Mouse (Mus musculus): ENCODE measurements around the gene Acbd7. TPM values are rescaled to one million over a fixed set of nuclear protein-coding genes. Genes with fewer than 3 reads are reported as not detected.

The Acbd7 gene
- polyA plus RNA-seq (2015; fragmentation: Nextera tagmentation; extraction: Ambion mirVana): 1.3 and 2.3 TPM in 2 replicates

GRCm38 (mm10) chr2:3335611-3336301 is at the start of gene Acbd7:
TSS of gene Acbd7 (plus strand) at chr2:3336168.
- Histone ChIP-seq H3K9me3 (ENCODE audit: control insufficient read depth, low read length) (no peaks in the 10 kb centered on the region), H3K4me2 (ENCODE audit: low read depth, low read length) (peak within 1 kb of the TSS; percentile 58), H3K4me1 (replicated peaks; ENCODE audit: control insufficient read depth, insufficient read depth, low read length) (peaks cover 11% of the 10 kb centered on the region), H3K9ac (ENCODE audit: low read length) (peak within 1 kb of the TSS; percentile 29; the same call in 1 of the 2 replicates), H3K36me3 (ENCODE audit: control insufficient read depth, insufficient read depth, low read length) (no peaks in the 10 kb centered on the region), H3K4me3 (ENCODE audit: low read length) (peak within 1 kb of the TSS; percentile 38), H3K27me3 (ENCODE audit: control insufficient read depth, insufficient read depth, low read depth, low read length) (peaks cover 4% of the 10 kb centered on the region; the same call in 1 of the 2 replicates), H3K27ac (ENCODE audit: low read length) (no peak within 1 kb of the TSS)
- WGBS: 3% methylated on average over 20 of the region's 20 CpGs
- peak; percentile 32; the same call in 1 of the 2 replicates for ATAC-seq (ENCODE audit: low read depth)

- Histone ChIP-seq H3K9me3 (ENCODE audit: control insufficient read depth, low read length) (no peaks in the 10 kb centered on the region), H3K27ac (ENCODE audit: low read length) (no peak overlapping the region), H3K27me3 (ENCODE audit: control insufficient read depth, insufficient read depth, low read depth, low read length) (no peaks in the 10 kb centered on the region), H3K9ac (ENCODE audit: low read length) (no peak overlapping the region), H3K4me1 (replicated peaks; ENCODE audit: control insufficient read depth, insufficient read depth, low read length) (peaks cover 7% of the 10 kb centered on the region), H3K4me2 (ENCODE audit: low read depth, low read length) (no peak overlapping the region), H3K36me3 (ENCODE audit: control insufficient read depth, insufficient read depth, low read length) (no peaks in the 10 kb centered on the region), H3K4me3 (ENCODE audit: low read length) (no peak overlapping the region)
- 74% methylated on average over 2 of the region's 2 CpGs for WGBS
- no peak for ATAC-seq (ENCODE audit: low read depth)
Measured at GRCm38 (mm10) chr2:3286243-3286642, 49.7 kb upstream of the Acbd7 start.

- Histone ChIP-seq H3K36me3 (ENCODE audit: control insufficient read depth, insufficient read depth, low read length) (no peaks in the 10 kb centered on the region), H3K27me3 (ENCODE audit: control insufficient read depth, insufficient read depth, low read depth, low read length) (no peaks in the 10 kb centered on the region), H3K4me2 (ENCODE audit: low read depth, low read length) (no peak overlapping the region), H3K4me1 (replicated peaks; ENCODE audit: control insufficient read depth, insufficient read depth, low read length) (peaks cover 7% of the 10 kb centered on the region; the same call in 1 of the 2 replicates), H3K9ac (ENCODE audit: low read length) (no peak overlapping the region), H3K4me3 (ENCODE audit: low read length) (no peak overlapping the region), H3K9me3 (ENCODE audit: control insufficient read depth, low read length) (no peaks in the 10 kb centered on the region), H3K27ac (ENCODE audit: low read length) (no peak overlapping the region)
- 86% methylated on average over 1 of the region's 1 CpGs for WGBS
- no peak for ATAC-seq (ENCODE audit: low read depth)
Measured at GRCm38 (mm10) chr2:3289581-3289980, 46.4 kb upstream of the Acbd7 start.

GRCm38 (mm10) chr2:3292170-3292569 is 43.8 kb upstream of the Acbd7 start:
- 62% methylated on average over 1 of the region's 1 CpGs for WGBS

GRCm38 (mm10) chr2:3295826-3296225 is 40.1 kb upstream of the Acbd7 start:
- Histone ChIP-seq H3K4me1 (replicated peaks; ENCODE audit: control insufficient read depth, insufficient read depth, low read length) (no peaks in the 10 kb centered on the region), H3K9me3 (ENCODE audit: control insufficient read depth, low read length) (no peaks in the 10 kb centered on the region), H3K4me2 (ENCODE audit: low read depth, low read length) (no peak overlapping the region), H3K27me3 (ENCODE audit: control insufficient read depth, insufficient read depth, low read depth, low read length) (no peaks in the 10 kb centered on the region), H3K4me3 (ENCODE audit: low read length) (no peak overlapping the region), H3K27ac (ENCODE audit: low read length) (peak overlapping the region; percentile 53), H3K9ac (ENCODE audit: low read length) (no peak overlapping the region), H3K36me3 (ENCODE audit: control insufficient read depth, insufficient read depth, low read length) (no peaks in the 10 kb centered on the region; the same call in 1 of the 2 replicates)
- peak; percentile 49; the same call in 1 of the 2 replicates for ATAC-seq (ENCODE audit: low read depth)
- 61% methylated on average over 7 of the region's 7 CpGs for WGBS

More at GRCm38 (mm10) chr2:3292170-3292569, 43.8 kb upstream of the Acbd7 start:
- no peaks in the 10 kb centered on the region for H3K27me3 ChIP-seq (ENCODE audit: control insufficient read depth, insufficient read depth, low read depth, low read length)
- H3K4me1 ChIP-seq (replicated peaks; ENCODE audit: control insufficient read depth, insufficient read depth, low read length): no peaks in the 10 kb centered on the region
- H3K9me3 ChIP-seq (ENCODE audit: control insufficient read depth, low read length): no peaks in the 10 kb centered on the region
- H3K9ac ChIP-seq (ENCODE audit: low read length): no peak overlapping the region
- H3K4me3 ChIP-seq (ENCODE audit: low read length): no peak overlapping the region
- H3K27ac ChIP-seq (ENCODE audit: low read length): no peak overlapping the region
- no peaks in the 10 kb centered on the region for H3K36me3 ChIP-seq (ENCODE audit: control insufficient read depth, insufficient read depth, low read length)
- ATAC-seq (ENCODE audit: low read depth): no peak
- H3K4me2 ChIP-seq (ENCODE audit: low read depth, low read length): no peak overlapping the region

- H3K4me2 ChIP-seq (ENCODE audit: low read depth, low read length): no peak overlapping the region
- no peak overlapping the region for H3K4me3 ChIP-seq (ENCODE audit: low read length)
- no peaks in the 10 kb centered on the region for H3K4me1 ChIP-seq (replicated peaks; ENCODE audit: control insufficient read depth, insufficient read depth, low read length)
- 49% methylated on average over 3 of the region's 3 CpGs for WGBS
- H3K9ac ChIP-seq (ENCODE audit: low read length): no peak overlapping the region
- no peaks in the 10 kb centered on the region for H3K9me3 ChIP-seq (ENCODE audit: control insufficient read depth, low read length)
- H3K27me3 ChIP-seq (ENCODE audit: control insufficient read depth, insufficient read depth, low read depth, low read length): no peaks in the 10 kb centered on the region
- peaks cover 4% of the 10 kb centered on the region for H3K36me3 ChIP-seq (ENCODE audit: control insufficient read depth, insufficient read depth, low read length)
- ATAC-seq (ENCODE audit: low read depth): no peak
- no peak overlapping the region for H3K27ac ChIP-seq (ENCODE audit: low read length)
Measured at GRCm38 (mm10) chr2:3305426-3306025, 30.4 kb upstream of the Acbd7 start.

GRCm38 (mm10) chr2:3323132-3323531 is 12.8 kb upstream of the Acbd7 start:
- no peak for ATAC-seq (ENCODE audit: low read depth)
- H3K9ac ChIP-seq (ENCODE audit: low read length): no peak overlapping the region
- no peaks in the 10 kb centered on the region for H3K27me3 ChIP-seq (ENCODE audit: control insufficient read depth, insufficient read depth, low read depth, low read length)
- no peaks in the 10 kb centered on the region for H3K4me1 ChIP-seq (replicated peaks; ENCODE audit: control insufficient read depth, insufficient read depth, low read length)
- H3K4me2 ChIP-seq (ENCODE audit: low read depth, low read length): no peak overlapping the region
- no peaks in the 10 kb centered on the region for H3K9me3 ChIP-seq (ENCODE audit: control insufficient read depth, low read length)
- WGBS: 54% methylated on average over 2 of the region's 2 CpGs
- no peak overlapping the region for H3K27ac ChIP-seq (ENCODE audit: low read length)
- no peak overlapping the region for H3K4me3 ChIP-seq (ENCODE audit: low read length)
- H3K36me3 ChIP-seq (ENCODE audit: control insufficient read depth, insufficient read depth, low read length): peaks cover 20% of the 10 kb centered on the region

GRCm38 (mm10) chr2:3324381-3325130 is 11.4 kb upstream of the Acbd7 start:
- 91% methylated on average over 7 of the region's 7 CpGs for WGBS
- Histone ChIP-seq H3K36me3 (ENCODE audit: control insufficient read depth, insufficient read depth, low read length) (peaks cover 23% of the 10 kb centered on the region), H3K4me1 (replicated peaks; ENCODE audit: control insufficient read depth, insufficient read depth, low read length) (no peaks in the 10 kb centered on the region), H3K9ac (ENCODE audit: low read length) (no peak overlapping the region), H3K9me3 (ENCODE audit: control insufficient read depth, low read length) (no peaks in the 10 kb centered on the region), H3K4me2 (ENCODE audit: low read depth, low read length) (no peak overlapping the region), H3K27me3 (ENCODE audit: control insufficient read depth, insufficient read depth, low read depth, low read length) (no peaks in the 10 kb centered on the region), H3K4me3 (ENCODE audit: low read length) (no peak overlapping the region), H3K27ac (ENCODE audit: low read length) (no peak overlapping the region)
- no peak for ATAC-seq (ENCODE audit: low read depth)

GRCm38 (mm10) chr2:3326547-3326946 is 9.4 kb upstream of the Acbd7 start:
- Histone ChIP-seq H3K27me3 (ENCODE audit: control insufficient read depth, insufficient read depth, low read depth, low read length) (no peaks in the 10 kb centered on the region), H3K27ac (ENCODE audit: low read length) (no peak overlapping the region), H3K9me3 (ENCODE audit: control insufficient read depth, low read length) (no peaks in the 10 kb centered on the region), H3K4me1 (replicated peaks; ENCODE audit: control insufficient read depth, insufficient read depth, low read length) (peaks cover 12% of the 10 kb centered on the region), H3K4me3 (ENCODE audit: low read length) (no peak overlapping the region), H3K36me3 (ENCODE audit: control insufficient read depth, insufficient read depth, low read length) (peaks cover 23% of the 10 kb centered on the region), H3K9ac (ENCODE audit: low read length) (no peak overlapping the region), H3K4me2 (ENCODE audit: low read depth, low read length) (no peak overlapping the region)
- ATAC-seq (ENCODE audit: low read depth): no peak
- WGBS: 69% methylated on average over 1 of the region's 1 CpGs
